Mouse (Mus musculus) kidney, adult 2 months (tissue): ENCODE results near the gene Galnt6.

Source experiments
- CTCF ChIP-seq: fragments of 200-500 bp; conservative IDR thresholded peaks from 2 replicates; pipeline ENCODE4 v1.5.1; 2011; ENCODE audit warnings: low read depth, mild to moderate bottlenecking, control low read depth, low read length, moderate library complexity, mixed read lengths; ENCODE audit not compliant: insufficient read depth, insufficient read length
- POLR2A ChIP-seq: fragments of 200-500 bp; IDR thresholded peaks from one replicate; pipeline ENCODE4 v1.6.1; 2011; ENCODE audit warnings: low read depth, low read length, control low read depth

- TF ChIP-seq CTCF (no peak), POLR2A (no peak)
Measured at GRCm38 (mm10) chr15:100723505-100723904, 5.7 kb downstream of the Galnt6 start.
